Mouse (Mus musculus): ENCODE data around the gene Tbc1d19.

- no peak for TF ChIP-seq CTCF (IDR thresholded peaks at IDR 0.05; ENCODE audit: low read depth, low read length)
- no peak for TF ChIP-seq POLR2A (IDR thresholded peaks at IDR 0.05; ENCODE audit: insufficient read depth, low read length)
- no peak for TF ChIP-seq EP300 (IDR thresholded peaks at IDR 0.05; ENCODE audit: insufficient read depth, low read depth, low read length)
These were observed 48.5 kb upstream of the Tbc1d19 start for GRCm38 (mm10) chr5:53760914-53761313.

Data from ES-Bruce4 (cell line).